Mouse (Mus musculus) small intestine, adult 2 months (tissue): Measurements from ENCODE around the gene Lsm4.

Experiments
- CTCF ChIP-seq: fragments of 200-500 bp; IDR thresholded peaks from 2 replicates; pipeline ENCODE4 v1.5.1; 2012; ENCODE audit warnings: low read depth, mild to moderate bottlenecking, control low read depth, inconsistent platforms, low read length, moderate library complexity, mixed read lengths; ENCODE audit not compliant: insufficient replicate concordance, insufficient read length; ENCODE audit errors: extremely low read depth
- POLR2A ChIP-seq: fragments of 200-500 bp; IDR thresholded peaks from 2 replicates; pipeline ENCODE4 v1.6.1; 2012; ENCODE audit warnings: low read depth, mild to moderate bottlenecking, control low read depth, inconsistent platforms, low read length, moderate library complexity

GRCm38 (mm10) chr8:70711041-70711440 lies 38.0 kb downstream of the Lsm4 start:
- TF ChIP-seq CTCF (no peak), POLR2A (no peak)
